Mouse (Mus musculus) spleen, adult 2 months (tissue): ENCODE data around the gene Cacna1c. TPM values are rescaled to one million over a fixed set of nuclear protein-coding genes. Genes with fewer than 3 reads are reported as not detected.

Experiments used
- DNase-seq, 2 experiments: peaks; one replicate each; pipeline versions ENCODE4 v3.0.0 to v3.0.0-alpha.2; 2012 to 2021; ENCODE audit warnings: low spot score in 2 of 2, low read depth in 1 of 2
- H3K27ac ChIP-seq: fragments of 200-500 bp; 2 replicates; pipeline ENCODE4 v1.5.1; 2012; ENCODE audit warnings: low read length, inconsistent platforms; ENCODE audit not compliant: insufficient read depth
- H3K27me3 ChIP-seq: fragments of 200-500 bp; 2 replicates; pipeline ENCODE4 v1.6.1; 2012; ENCODE audit warnings: mild to moderate bottlenecking, moderate library complexity, low read length, inconsistent platforms; ENCODE audit not compliant: control insufficient read depth, insufficient read depth
- H3K36me3 ChIP-seq: fragments of 200-500 bp; 2 replicates; pipeline ENCODE4 v1.6.1; 2012; ENCODE audit warnings: mild to moderate bottlenecking, low read length, inconsistent platforms; ENCODE audit not compliant: control insufficient read depth, insufficient read depth
- H3K4me1 ChIP-seq: fragments of 200-500 bp; 2 replicates; pipeline ENCODE4 v1.6.1; 2011; ENCODE audit warnings: inconsistent platforms; ENCODE audit not compliant: control insufficient read depth, insufficient read depth, insufficient read length
- H3K4me3 ChIP-seq: fragments of 200-500 bp; 2 replicates; pipeline ENCODE4 v1.5.1; 2011; ENCODE audit warnings: mild to moderate bottlenecking, inconsistent platforms; ENCODE audit not compliant: insufficient read depth, insufficient read length; ENCODE audit errors: extremely low read depth
- CTCF ChIP-seq: fragments of 200-500 bp; IDR thresholded peaks from 2 replicates; pipeline ENCODE4 v1.5.1; 2011; ENCODE audit warnings: mild to moderate bottlenecking, inconsistent platforms; ENCODE audit not compliant: insufficient read depth, insufficient read length, insufficient replicate concordance; ENCODE audit errors: extremely low read depth
- POLR2A ChIP-seq: fragments of 200-500 bp; IDR thresholded peaks from 2 replicates; pipeline ENCODE4 v1.6.1; 2011; ENCODE audit warnings: low read depth, low read length, inconsistent platforms
- WGBS: fragments of 180-500 bp; shearing (Covaris S2); methylation state at CpG from one replicate; pipeline ENCODE4 v1.1.7; 2018; 5-methylcytosine and 5-hydroxymethylcytosine counted together
- polyA plus RNA-seq: library from polyadenylated mRNA; depleted of rRNA; stranded (reverse); fragments of >200 nt; gene quantifications from 2 replicates; pipeline ENCODE4 v1.2.3, GENCODE M21; 2012

Cacna1c gene
- polyA plus RNA-seq, 1 experiment: 1.1 TPM

DNA sequence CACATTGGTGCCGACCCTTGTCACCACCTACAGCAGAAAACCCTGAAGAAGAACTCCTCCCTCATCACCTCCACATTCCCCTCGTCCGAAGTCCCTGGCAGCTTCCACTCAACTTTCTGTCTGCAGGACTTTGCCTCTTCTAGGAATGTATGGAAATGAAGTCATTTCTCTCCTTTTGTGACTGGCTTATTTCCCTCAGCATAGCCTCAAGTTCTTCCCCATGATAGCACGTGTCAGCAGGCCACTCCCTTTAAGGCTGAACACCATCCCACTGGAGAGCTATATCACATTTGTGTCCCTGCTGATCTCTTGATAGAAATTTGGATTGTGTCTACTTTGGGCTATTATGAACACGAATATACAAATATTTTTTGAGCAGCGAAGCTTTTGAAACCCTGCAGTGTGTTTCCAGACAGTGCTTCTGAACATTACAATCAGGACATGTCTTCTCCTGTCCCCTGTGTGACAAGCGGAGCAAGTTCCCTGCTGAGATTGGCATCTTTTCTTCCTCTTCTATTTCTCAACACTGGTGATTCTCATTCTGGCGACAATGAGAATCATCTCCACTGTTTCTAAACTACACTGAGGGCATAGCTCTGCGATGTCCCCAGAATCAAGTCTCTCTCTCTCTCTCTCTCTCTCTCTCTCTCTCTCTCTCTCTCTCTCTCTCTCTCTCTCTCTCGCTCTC lies 224.2 kb downstream of the Cacna1c start:
- no peak for DNase-seq
- no peaks in the 10 kb centered on the region for H3K36me3 ChIP-seq
- no peak overlapping the region for H3K4me3 ChIP-seq
- no peak for TF ChIP-seq CTCF
- TF ChIP-seq POLR2A: no peak
- H3K4me1 ChIP-seq: no peaks in the 10 kb centered on the region
- no peaks in the 10 kb centered on the region for H3K27me3 ChIP-seq
- no peak overlapping the region for H3K27ac ChIP-seq
- 74% methylated on average over 9 of the region's 10 CpGs for WGBS

DNA sequence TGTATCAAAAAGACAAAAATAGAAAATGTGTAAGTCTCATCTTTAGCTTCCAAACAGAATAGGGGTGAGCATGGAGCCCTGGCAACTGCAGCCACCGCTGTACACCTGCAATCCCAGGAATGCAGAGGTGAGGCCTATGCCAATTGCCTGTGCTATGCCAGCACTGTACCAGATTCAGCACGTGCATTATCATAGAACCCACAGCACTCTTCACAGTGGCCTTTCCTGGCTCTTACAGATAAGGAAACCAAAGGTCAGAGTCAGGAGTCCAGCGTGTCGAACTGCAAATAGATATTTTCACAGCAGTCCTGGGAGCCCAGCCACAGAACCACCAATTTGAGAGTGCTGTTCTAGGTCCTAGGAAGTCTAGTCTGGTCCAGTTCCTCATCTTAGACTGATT lies 227.4 kb downstream of the Cacna1c start:
- Histone ChIP-seq H3K36me3 (no peaks in the 10 kb centered on the region), H3K4me3 (no peak overlapping the region), H3K27me3 (no peaks in the 10 kb centered on the region), H3K27ac (no peak overlapping the region), H3K4me1 (no peaks in the 10 kb centered on the region)
- TF ChIP-seq CTCF (no peak), POLR2A (no peak)
- DNase-seq: no peak
- whole genome bisulfite sequencing: 59% methylated on average over 4 of the region's 4 CpGs

GRCm38 (mm10) chr6:118966904-118967303 lies 229.3 kb downstream of the Cacna1c start:
- no peaks in the 10 kb centered on the region for H3K4me1 ChIP-seq
- WGBS: 78% methylated on average over 4 of the region's 4 CpGs
- no peaks in the 10 kb centered on the region for H3K27me3 ChIP-seq
- no peak for TF ChIP-seq CTCF
- no peak for TF ChIP-seq POLR2A
- no peaks in the 10 kb centered on the region for H3K36me3 ChIP-seq
- no peak for DNase-seq
- H3K4me3 ChIP-seq: no peak overlapping the region
- H3K27ac ChIP-seq: no peak overlapping the region

- no peaks in the 10 kb centered on the region for H3K4me1 ChIP-seq
Measured at GRCm38 (mm10) chr6:118965577-118965976, 230.6 kb downstream of the Cacna1c start.

GRCm38 (mm10) chr6:118963806-118964205 lies 232.4 kb downstream of the Cacna1c start:
- WGBS: 88% methylated on average over 6 of the region's 6 CpGs
- Histone ChIP-seq H3K27me3 (no peaks in the 10 kb centered on the region), H3K36me3 (no peaks in the 10 kb centered on the region), H3K4me3 (no peak overlapping the region), H3K27ac (no peak overlapping the region), H3K4me1 (no peaks in the 10 kb centered on the region)
- DNase-seq: no peak
- TF ChIP-seq POLR2A (no peak), CTCF (no peak)

More at GRCm38 (mm10) chr6:118965577-118965976, 230.6 kb downstream of the Cacna1c start:
- Histone ChIP-seq H3K27ac (no peak overlapping the region), H3K4me3 (no peak overlapping the region), H3K27me3 (no peaks in the 10 kb centered on the region), H3K36me3 (no peaks in the 10 kb centered on the region)
- 71% methylated on average over 2 of the region's 2 CpGs for WGBS
- TF ChIP-seq CTCF (no peak), POLR2A (no peak)
- DNase-seq: no peak

- H3K36me3 ChIP-seq: no peaks in the 10 kb centered on the region
- no peaks in the 10 kb centered on the region for H3K4me1 ChIP-seq
- DNase-seq: no peak
- H3K4me3 ChIP-seq: no peak overlapping the region
- TF ChIP-seq POLR2A (no peak), CTCF (no peak)
- WGBS: 52% methylated on average over 5 of the region's 5 CpGs
- no peaks in the 10 kb centered on the region for H3K27me3 ChIP-seq
- H3K27ac ChIP-seq: no peak overlapping the region
Measured at GRCm38 (mm10) chr6:118963283-118963682, 232.9 kb downstream of the Cacna1c start.

DNA sequence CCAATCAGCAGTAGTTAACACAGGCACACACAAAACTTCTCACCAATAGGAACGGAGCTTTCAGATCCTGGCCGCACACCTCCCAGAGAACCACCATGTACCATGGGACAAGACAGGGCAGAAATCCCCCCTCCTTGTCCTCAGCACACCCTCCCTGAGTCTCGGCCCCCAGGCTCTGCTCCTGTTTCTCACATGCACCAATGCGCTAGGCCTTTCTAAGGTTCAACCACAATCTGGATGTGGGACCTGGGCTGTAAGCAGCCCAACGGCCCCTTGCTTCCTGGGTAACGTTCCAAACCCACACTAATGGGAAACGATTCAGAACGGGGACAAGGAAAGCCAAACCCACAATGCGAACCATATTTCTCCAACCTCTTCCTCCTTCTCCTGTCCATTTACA lies 237.7 kb downstream of the Cacna1c start:
- no peak for DNase-seq
- WGBS: 90% methylated on average over 9 of the region's 9 CpGs
- Histone ChIP-seq H3K27me3 (no peaks in the 10 kb centered on the region), H3K36me3 (no peaks in the 10 kb centered on the region), H3K4me3 (no peak overlapping the region), H3K27ac (no peak overlapping the region), H3K4me1 (no peaks in the 10 kb centered on the region)
- TF ChIP-seq POLR2A: no peak
